Mouse (Mus musculus): ENCODE results near the gene Ccdc85b.

GRCm38 (mm10) chr19:5413840-5414239 is 43.9 kb downstream of the Ccdc85b start:
- TF ChIP-seq CTCF (IDR thresholded peaks at IDR 0.05; ENCODE audit: control insufficient read depth, insufficient read depth, low read length) (no peak), POLR2A (IDR thresholded peaks at IDR 0.05; ENCODE audit: borderline replicate concordance, control insufficient read depth, low read depth, low read length) (no peak)
